Mouse (Mus musculus) liver, embryonic 14.5 days (tissue): ENCODE results near the gene Med24. TPM values are rescaled to one million over a fixed set of nuclear protein-coding genes. Genes with fewer than 3 reads are reported as not detected.

ENCODE experiments used
- ATAC-seq: fragments of 200-750 bp; cut with Nextera tagmentation; 2 replicates; pipeline ENCODE4 v1.8.0; 2017; ENCODE audit warnings: moderate number of reproducible peaks, mild to moderate bottlenecking, moderate library complexity; ENCODE audit not compliant: insufficient read depth
- DNase-seq, 3 experiments: peaks; one replicate each; pipeline ENCODE4 v3.0.0-alpha.2; 2012 to 2013; ENCODE audit warnings: low read depth in 3 of 3, low spot score in 3 of 3
- H3K27ac ChIP-seq: fragments of 300-500 bp; sonication (generic); 2 replicates; pipeline ENCODE4 v1.5.1; 2014; ENCODE audit warnings: moderate library complexity, mild to moderate bottlenecking, control low read depth, inconsistent platforms
- H3K27me3 ChIP-seq: fragments of 300-500 bp; sonication (generic); 2 replicates; pipeline ENCODE4 v1.6.1; 2014; ENCODE audit warnings: mild to moderate bottlenecking, low read length, moderate library complexity; ENCODE audit not compliant: control insufficient read depth, insufficient read depth
- H3K36me3 ChIP-seq: fragments of 300-500 bp; sonication (generic); replicated peaks from 2 replicates; pipeline ENCODE4 v1.6.1; 2014; ENCODE audit warnings: low read depth; ENCODE audit not compliant: control insufficient read depth, insufficient read depth
- H3K4me1 ChIP-seq, 2 experiments: fragments of 200-500 bp in 1 of 2; fragments of 300-500 bp in 1 of 2; sonication (generic) in 1 of 2; replicated peaks; 2 replicates each; pipeline ENCODE4 v1.6.1; 2012 to 2014; ENCODE audit warnings: antibody characterized with exemption in 1 of 2, inconsistent platforms in 1 of 2, low read length in 1 of 2; ENCODE audit not compliant: control insufficient read depth in 2 of 2, insufficient read depth in 2 of 2
- H3K4me2 ChIP-seq: fragments of 300-500 bp; sonication (generic); 2 replicates; pipeline ENCODE4 v1.6.1; 2014; ENCODE audit warnings: low read depth, mild to moderate bottlenecking, control low read depth, moderate library complexity
- H3K4me3 ChIP-seq, 2 experiments: fragments of 200-500 bp in 1 of 2; fragments of 300-500 bp in 1 of 2; sonication (generic) in 1 of 2; 2 replicates each; pipeline ENCODE4 v1.5.1; 2012 to 2014; ENCODE audit warnings: low read depth in 2 of 2, low read length in 2 of 2, mild to moderate bottlenecking in 2 of 2, control low read depth in 1 of 2, inconsistent platforms in 1 of 2, moderate library complexity in 1 of 2; ENCODE audit not compliant: insufficient read depth in 1 of 2
- H3K9ac ChIP-seq: fragments of 300-500 bp; sonication (generic); replicated peaks from 2 replicates; pipeline ENCODE4 v1.6.1; 2014; ENCODE audit warnings: mild to moderate bottlenecking, control low read depth, moderate library complexity
- H3K9me3 ChIP-seq: fragments of 300-500 bp; sonication (generic); 2 replicates; pipeline ENCODE4 v1.6.1; 2016; ENCODE audit warnings: low read length, mixed read lengths; ENCODE audit not compliant: control insufficient read depth
- CTCF ChIP-seq: IDR thresholded peaks from 2 replicates; pipeline ENCODE4 v1.5.1; 2016; ENCODE audit warnings: antibody characterized with exemption, low read depth, control low read depth
- EP300 ChIP-seq: IDR thresholded peaks from 2 replicates; pipeline ENCODE4 v1.6.1; 2016; ENCODE audit warnings: antibody characterized with exemption, low read depth
- WGBS: fragments of 180-500 bp; shearing (Covaris S2); extraction: QIAGEN DNeasy Blood & Tissue Kit; methylation state at CpG from one replicate; pipeline ENCODE4 v1.1.7; 2014; ENCODE audit not compliant: insufficient replicate concordance; 5-methylcytosine and 5-hydroxymethylcytosine counted together
- polyA plus RNA-seq, 2 experiments: library from polyadenylated mRNA; depleted of rRNA in 1 of 2; stranded (reverse) in 1 of 2; unstranded in 1 of 2; fragments of >200 nt; fragmentation: Nextera tagmentation in 1 of 2; extraction: Ambion mirVana in 1 of 2; gene quantifications; 2 replicates each; pipeline versions ENCODE4 v1.2.1 to v1.2.3; 2012 to 2014

Gene Med24
- polyA plus RNA-seq, 2 experiments, result 21.3 to 25.0 TPM

GRCm38 (mm10) chr11:98745932-98746853 lies 17.0 kb upstream of the Med24 start:
- H3K9me3 ChIP-seq, result no peaks in the 10 kb centered on the region
- H3K27ac ChIP-seq, result peak overlapping the region; percentile 45
- H3K4me2 ChIP-seq, result peak overlapping the region; percentile 66
- no peaks in the 10 kb centered on the region for H3K36me3 ChIP-seq
- WGBS, result 60% methylated on average over 12 of the region's 12 CpGs
- DNase-seq, result no peak
- no peak overlapping the region for H3K4me3 ChIP-seq
- no peak for ATAC-seq
- H3K4me1 ChIP-seq, result peaks cover 60 to 80% of the 10 kb centered on the region in 2 experiments
- TF ChIP-seq EP300, result no peak
- TF ChIP-seq CTCF, result no peak
- H3K27me3 ChIP-seq, result no peaks in the 10 kb centered on the region
- H3K9ac ChIP-seq, result peak overlapping the region; percentile 19

GRCm38 (mm10) chr11:98744456-98745019 lies 15.3 kb upstream of the Med24 start:
- H3K9ac ChIP-seq, result no peak overlapping the region
- no peak overlapping the region for H3K4me3 ChIP-seq
- no peaks in the 10 kb centered on the region for H3K9me3 ChIP-seq
- no peaks in the 10 kb centered on the region for H3K27me3 ChIP-seq
- DNase-seq, result no peak
- ATAC-seq, result no peak
- no peak overlapping the region; the same call in 1 of the 2 replicates for H3K27ac ChIP-seq
- H3K4me2 ChIP-seq, result peak overlapping the region; percentile 9
- H3K4me1 ChIP-seq, result peaks cover 54 to 76% of the 10 kb centered on the region in 2 experiments
- H3K36me3 ChIP-seq, result no peaks in the 10 kb centered on the region
- TF ChIP-seq CTCF (no peak), EP300 (no peak)
- 62% methylated on average over 7 of the region's 7 CpGs for WGBS

GRCm38 (mm10) chr11:98743655-98744345 lies 14.6 kb upstream of the Med24 start:
- peak overlapping the region in 1 of 2 experiments; percentile 89; a peak in 2 of 4 replicates for H3K4me3 ChIP-seq
- H3K4me1 ChIP-seq, result peaks cover 56 to 75% of the 10 kb centered on the region in 2 experiments
- 23% methylated on average over 9 of the region's 9 CpGs for WGBS
- ATAC-seq (no peak), DNase-seq (no peak)
- peak overlapping the region; percentile 43; the same call in 1 of the 2 replicates for H3K9ac ChIP-seq
- peak overlapping the region; percentile 28; the same call in 1 of the 2 replicates for H3K27ac ChIP-seq
- no peaks in the 10 kb centered on the region for H3K9me3 ChIP-seq
- no peak for TF ChIP-seq CTCF
- no peak for TF ChIP-seq EP300
- H3K36me3 ChIP-seq, result no peaks in the 10 kb centered on the region
- peak overlapping the region; percentile 81 for H3K4me2 ChIP-seq
- no peaks in the 10 kb centered on the region for H3K27me3 ChIP-seq

GRCm38 (mm10) chr11:98742397-98743291 lies 13.4 kb upstream of the Med24 start:
- ATAC-seq (no peak), DNase-seq (no peak)
- Histone ChIP-seq H3K4me1 (peaks cover 48 to 67% of the 10 kb centered on the region in 2 experiments), H3K36me3 (no peaks in the 10 kb centered on the region), H3K27ac (peak overlapping the region; percentile 71), H3K9ac (peak overlapping the region; percentile 90), H3K4me3 (peak overlapping the region; percentile 89 to 91), H3K27me3 (no peaks in the 10 kb centered on the region), H3K4me2 (peak overlapping the region; percentile 81), H3K9me3 (no peaks in the 10 kb centered on the region)
- no peak for TF ChIP-seq CTCF
- TF ChIP-seq EP300, result no peak
- 2% methylated on average over 21 of the region's 21 CpGs for WGBS
